Mouse (Mus musculus) kidney, postnatal 4 days (tissue): ENCODE measurements at regions not wholly inside any gene's neighbourhood (a gene's known extent, or its start where the extent isn't known, plus 50 kb on each side); places are given as distances from the start of the nearest gene placed in this dataset.
A peak's percentile ranks its signal among the peaks of the same experiment; 100 is the strongest.

Experiments
- DNase-seq, 2 experiments: peaks; one replicate each; pipeline ENCODE4 v3.0.0; 2021; ENCODE audit warnings: mixed read lengths in 2 of 2

DNA sequence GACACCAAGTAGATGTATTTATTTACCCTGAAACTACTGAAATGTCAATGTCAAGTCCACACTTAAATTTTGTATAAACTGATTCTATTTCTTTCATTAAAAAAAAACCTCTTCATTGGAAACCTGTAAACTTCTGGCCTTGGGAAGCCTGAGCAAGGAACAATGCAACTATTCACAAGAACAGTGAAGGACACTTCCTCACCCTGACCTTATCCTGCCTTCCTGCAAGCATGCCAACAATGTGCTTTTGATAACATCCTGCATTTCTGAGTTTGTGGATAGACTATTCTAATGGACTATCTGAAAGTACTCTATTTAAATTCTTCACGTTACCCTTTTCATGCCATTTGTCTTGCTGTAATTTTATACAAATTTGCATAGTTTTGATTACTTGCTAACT lies 53.1 kb upstream of the Nabp1 start:
- DNase-seq, result no peak

DNA sequence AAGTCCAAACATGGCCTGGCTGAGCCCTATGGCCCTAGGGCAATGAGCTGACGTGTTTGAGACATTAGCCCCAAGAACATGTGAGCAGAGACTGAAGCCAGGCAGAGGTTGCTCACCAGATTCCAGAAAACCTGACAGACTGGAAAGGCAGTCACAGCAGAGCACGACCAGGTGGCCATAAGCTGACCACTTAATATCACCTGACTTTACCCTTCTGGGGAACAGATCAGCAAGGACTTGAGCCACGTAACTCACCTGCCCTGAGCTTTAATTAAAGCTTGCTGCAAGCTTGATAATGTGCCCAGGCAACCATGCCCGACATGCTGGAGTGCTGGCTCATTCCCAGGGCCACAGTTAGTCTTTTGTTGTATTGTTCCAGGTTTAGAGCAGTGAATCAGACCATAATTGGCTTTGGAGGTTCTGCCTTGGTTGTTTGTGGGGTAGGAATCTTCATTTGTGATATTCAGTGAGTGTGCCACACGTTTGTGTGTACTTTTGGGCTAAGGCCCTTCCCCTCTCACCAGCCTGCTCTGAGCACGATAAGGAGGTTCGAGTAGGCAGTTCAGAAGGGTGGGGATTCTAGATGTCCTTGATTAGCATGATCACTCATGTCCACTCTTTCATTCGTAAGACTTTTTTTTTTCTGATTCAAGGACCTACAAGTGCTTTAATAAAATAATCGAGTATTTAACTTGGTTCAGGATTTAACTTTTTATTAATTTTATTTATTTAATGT lies 52.1 kb upstream of the Nabp1 start:
- peak; percentile 43 to 68 for DNase-seq

DNA sequence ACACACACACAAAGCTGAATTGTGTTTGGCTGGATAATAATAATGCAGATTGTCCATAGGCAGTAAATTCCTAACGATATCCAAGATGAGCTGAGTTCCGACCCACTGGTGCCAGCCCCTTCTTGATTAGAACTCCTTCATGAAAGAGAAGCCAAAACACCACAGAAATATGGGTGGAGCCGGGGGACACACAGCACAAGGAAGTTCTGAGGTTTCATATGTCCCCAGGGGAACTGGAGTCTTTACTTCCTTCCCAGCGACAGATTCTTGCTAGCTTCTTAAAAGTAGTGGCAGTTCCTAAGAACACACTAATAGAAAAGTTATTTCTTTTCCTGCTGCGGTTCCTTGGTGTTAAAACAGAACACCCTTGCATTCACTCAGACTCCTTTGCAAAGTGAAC lies 51.4 kb upstream of the Nabp1 start:
- no peak for DNase-seq

DNA sequence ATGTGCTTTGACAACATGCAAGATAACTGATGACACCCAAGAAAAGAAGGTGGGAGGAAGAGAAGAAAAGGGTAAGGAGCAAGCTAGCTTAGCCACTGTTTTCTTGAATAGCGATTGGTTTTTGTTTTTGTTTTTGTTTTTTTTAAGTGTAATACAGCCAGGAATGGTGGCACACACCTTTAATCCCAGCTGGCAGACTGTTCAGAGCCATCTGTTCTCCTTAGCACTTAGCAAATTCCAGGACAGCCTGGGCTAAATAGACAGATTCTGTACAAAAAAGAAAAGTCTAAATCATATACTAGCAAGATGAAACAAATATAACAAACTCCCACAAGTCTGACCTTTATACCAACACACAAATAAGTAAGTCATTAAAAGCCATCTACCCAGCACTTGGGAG lies 50.4 kb upstream of the Nabp1 start:
- DNase-seq, result no peak
